Mouse (Mus musculus): ENCODE data around the gene Arhgap19. TPM values are rescaled to one million over a fixed set of nuclear protein-coding genes. Genes with fewer than 3 reads are reported as not detected.

The Arhgap19 gene
- total and polyA plus RNA-seq, 2 experiments = 1.2 to 1.9 TPM

DNA sequence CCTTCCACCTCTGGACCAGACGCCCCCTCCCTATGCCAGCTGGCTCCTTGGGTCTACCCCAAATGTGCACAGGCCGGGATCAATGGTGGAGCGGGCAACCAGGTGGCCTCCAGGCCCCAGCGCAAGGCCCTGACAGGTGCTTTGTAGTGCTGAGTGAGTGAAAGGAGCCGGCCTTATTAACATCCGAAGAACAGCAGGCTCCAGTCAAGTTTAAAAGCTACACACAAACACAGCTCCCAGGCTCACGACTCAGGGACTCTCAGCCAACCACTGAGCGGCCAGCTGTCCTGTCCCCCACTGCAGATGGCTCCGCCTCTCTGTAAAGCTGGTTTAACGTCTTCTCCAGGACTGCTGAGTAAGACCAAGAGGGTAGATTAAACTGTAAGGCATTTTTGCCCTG lies 67.2 kb downstream of the Arhgap19 start:
- Histone ChIP-seq H3K9ac (ENCODE audit: low read depth, low read length) (no peak overlapping the region), H3K4me1 (ENCODE audit: control insufficient read depth, insufficient read depth, low read length) (no peaks in the 10 kb centered on the region), H3K27me3 (ENCODE audit: control insufficient read depth, insufficient read depth, low read length) (peaks cover 4% of the 10 kb centered on the region; the same call in 1 of the 2 replicates), H3K27ac (replicated peaks; ENCODE audit: insufficient read depth, low read depth, low read length) (no peak overlapping the region), H3K36me3 (ENCODE audit: control insufficient read depth, insufficient read depth, low read length) (no peaks in the 10 kb centered on the region), H3K4me3 (ENCODE audit: insufficient read depth, low read depth, low read length) (no peak overlapping the region), H3K79me2 (ENCODE audit: control insufficient read depth, insufficient read depth, low read length) (no peaks in the 10 kb centered on the region)
- WGBS = 40% methylated on average over 10 of the region's 10 CpGs
- TF ChIP-seq POLR2A (IDR thresholded peaks at IDR 0.05; ENCODE audit: extremely low read depth, insufficient read depth, low read length) (no peak), CTCF (IDR thresholded peaks at IDR 0.05; ENCODE audit: low read depth, low read length) (no peak)
- no peak for DNase-seq (ENCODE audit: extremely low read depth, low read depth, low spot score)

- Histone ChIP-seq H3K4me3 (ENCODE audit: insufficient read depth, low read depth, low read length) (no peak overlapping the region), H3K27me3 (ENCODE audit: control insufficient read depth, insufficient read depth, low read length) (no peaks in the 10 kb centered on the region), H3K27ac (replicated peaks; ENCODE audit: insufficient read depth, low read depth, low read length) (no peak overlapping the region), H3K4me1 (ENCODE audit: control insufficient read depth, insufficient read depth, low read length) (no peaks in the 10 kb centered on the region), H3K79me2 (ENCODE audit: control insufficient read depth, insufficient read depth, low read length) (no peaks in the 10 kb centered on the region), H3K9ac (ENCODE audit: low read depth, low read length) (no peak overlapping the region), H3K36me3 (ENCODE audit: control insufficient read depth, insufficient read depth, low read length) (no peaks in the 10 kb centered on the region)
- WGBS = 86% methylated on average over 2 of the region's 2 CpGs
- DNase-seq (ENCODE audit: extremely low read depth, low read depth, low spot score) = no peak
- TF ChIP-seq POLR2A (IDR thresholded peaks at IDR 0.05; ENCODE audit: extremely low read depth, insufficient read depth, low read length) (no peak), CTCF (IDR thresholded peaks at IDR 0.05; ENCODE audit: low read depth, low read length) (no peak)
Observed at GRCm38 (mm10) chr19:41725491-41725890, 76.4 kb downstream of the Arhgap19 start.

DNA sequence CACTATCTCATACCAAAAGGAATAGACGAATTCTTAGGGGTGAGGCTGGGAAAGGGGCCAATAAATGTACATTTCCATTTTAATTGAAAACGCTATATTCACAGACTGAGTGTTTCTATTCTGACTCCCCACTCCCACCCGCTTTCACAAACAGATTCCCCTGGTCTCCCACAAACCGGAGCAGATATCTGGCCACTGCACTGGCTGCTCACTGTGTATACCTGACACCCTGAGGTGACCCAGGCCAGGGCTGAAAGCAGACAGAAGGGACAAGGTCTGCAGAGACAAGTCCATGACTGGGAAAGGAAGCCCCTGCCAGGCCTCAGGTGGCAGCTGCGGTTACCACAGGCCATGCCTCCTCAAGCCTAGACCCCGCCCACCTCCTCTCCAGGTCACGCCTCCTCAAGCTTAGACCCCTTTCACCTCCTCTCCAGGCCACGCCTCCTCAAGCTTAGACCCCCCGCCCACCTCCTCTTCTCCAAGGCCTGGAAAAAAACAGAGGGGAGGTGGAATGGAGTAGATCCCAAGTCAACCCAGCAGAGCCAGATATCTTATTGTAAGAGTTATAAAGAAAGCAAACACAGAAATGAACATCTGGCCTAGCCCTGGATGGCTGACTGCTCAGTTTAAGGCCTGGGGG lies 76.9 kb downstream of the Arhgap19 start:
- no peak for DNase-seq (ENCODE audit: extremely low read depth, low read depth, low spot score)
- H3K79me2 ChIP-seq (ENCODE audit: control insufficient read depth, insufficient read depth, low read length) = no peaks in the 10 kb centered on the region
- H3K4me3 ChIP-seq (ENCODE audit: insufficient read depth, low read depth, low read length) = no peak overlapping the region
- no peak overlapping the region for H3K9ac ChIP-seq (ENCODE audit: low read depth, low read length)
- no peaks in the 10 kb centered on the region for H3K36me3 ChIP-seq (ENCODE audit: control insufficient read depth, insufficient read depth, low read length)
- no peak for TF ChIP-seq POLR2A (IDR thresholded peaks at IDR 0.05; ENCODE audit: extremely low read depth, insufficient read depth, low read length)
- 57% methylated on average over 9 of the region's 9 CpGs for WGBS
- no peak overlapping the region for H3K27ac ChIP-seq (replicated peaks; ENCODE audit: insufficient read depth, low read depth, low read length)
- no peaks in the 10 kb centered on the region for H3K4me1 ChIP-seq (ENCODE audit: control insufficient read depth, insufficient read depth, low read length)
- H3K27me3 ChIP-seq (ENCODE audit: control insufficient read depth, insufficient read depth, low read length) = no peaks in the 10 kb centered on the region

- Histone ChIP-seq H3K79me2 (ENCODE audit: control insufficient read depth, insufficient read depth, low read length) (no peaks in the 10 kb centered on the region), H3K27me3 (ENCODE audit: control insufficient read depth, insufficient read depth, low read length) (no peaks in the 10 kb centered on the region), H3K4me1 (ENCODE audit: control insufficient read depth, insufficient read depth, low read length) (no peaks in the 10 kb centered on the region), H3K9ac (ENCODE audit: low read depth, low read length) (no peak overlapping the region), H3K36me3 (ENCODE audit: control insufficient read depth, insufficient read depth, low read length) (no peaks in the 10 kb centered on the region), H3K4me3 (ENCODE audit: insufficient read depth, low read depth, low read length) (no peak overlapping the region), H3K27ac (replicated peaks; ENCODE audit: insufficient read depth, low read depth, low read length) (no peak overlapping the region)
- no peak for DNase-seq (ENCODE audit: extremely low read depth, low read depth, low spot score)
- no peak for TF ChIP-seq POLR2A (IDR thresholded peaks at IDR 0.05; ENCODE audit: extremely low read depth, insufficient read depth, low read length)
- TF ChIP-seq CTCF (IDR thresholded peaks at IDR 0.05; ENCODE audit: low read depth, low read length) = no peak
- WGBS = 62% methylated on average over 2 of the region's 2 CpGs
Observed at GRCm38 (mm10) chr19:41723337-41723736, 78.5 kb downstream of the Arhgap19 start.

GRCm38 (mm10) chr19:41719436-41719835 lies 82.4 kb downstream of the Arhgap19 start:
- H3K36me3 ChIP-seq (ENCODE audit: control insufficient read depth, insufficient read depth, low read length) = no peaks in the 10 kb centered on the region
- H3K79me2 ChIP-seq (ENCODE audit: control insufficient read depth, insufficient read depth, low read length) = no peaks in the 10 kb centered on the region
- H3K4me1 ChIP-seq (ENCODE audit: control insufficient read depth, insufficient read depth, low read length) = no peaks in the 10 kb centered on the region
- 81% methylated on average over 8 of the region's 8 CpGs for WGBS
- DNase-seq (ENCODE audit: extremely low read depth, low read depth, low spot score) = no peak
- TF ChIP-seq POLR2A (IDR thresholded peaks at IDR 0.05; ENCODE audit: extremely low read depth, insufficient read depth, low read length) = no peak
- no peak for TF ChIP-seq CTCF (IDR thresholded peaks at IDR 0.05; ENCODE audit: low read depth, low read length)
- H3K4me3 ChIP-seq (ENCODE audit: insufficient read depth, low read depth, low read length) = no peak overlapping the region
- no peaks in the 10 kb centered on the region for H3K27me3 ChIP-seq (ENCODE audit: control insufficient read depth, insufficient read depth, low read length)
- H3K27ac ChIP-seq (replicated peaks; ENCODE audit: insufficient read depth, low read depth, low read length) = no peak overlapping the region
- no peak overlapping the region for H3K9ac ChIP-seq (ENCODE audit: low read depth, low read length)

Other genes with a start within 250 kb of the Arhgap19 start
- gene Gm340, start 219.7 kb downstream of the Arhgap19 start, total RNA-seq (2014; rRNA removed) = 3.0 and 3.4 TPM in 2 replicates
- 0.51 and 0.69 TPM in 2 replicates for gene Gm340, start 219.7 kb downstream of the Arhgap19 start, polyA plus RNA-seq (2012; rRNA removed)
- gene Slit1, start 58.4 kb downstream of the Arhgap19 start, total RNA-seq (2014; rRNA removed) = 0.07 and 0.09 TPM in 2 replicates
- gene Slit1, start 58.4 kb downstream of the Arhgap19 start, polyA plus RNA-seq (2012; rRNA removed) = 0.02 and 0.18 TPM in 2 replicates
- 1.9 and 3.3 TPM in 2 replicates for gene Frat1, start 27.9 kb upstream of the Arhgap19 start, total RNA-seq (2014; rRNA removed)
- gene Frat1, start 27.9 kb upstream of the Arhgap19 start, polyA plus RNA-seq (2012; rRNA removed) = 5.5 and 5.6 TPM in 2 replicates
- gene Frat2, start 46.1 kb upstream of the Arhgap19 start, total RNA-seq (2014; rRNA removed) = 0.87 and 1.3 TPM in 2 replicates
- 2.2 and 2.4 TPM in 2 replicates for gene Frat2, start 46.1 kb upstream of the Arhgap19 start, polyA plus RNA-seq (2012; rRNA removed)
- 1.4 and 1.8 TPM in 2 replicates for gene Rrp12, start 94.1 kb upstream of the Arhgap19 start, total RNA-seq (2014; rRNA removed)
- gene Rrp12, start 94.1 kb upstream of the Arhgap19 start, polyA plus RNA-seq (2012; rRNA removed) = 2.4 and 4.1 TPM in 2 replicates
- 108 and 145 TPM in 2 replicates for gene Pgam1, start 109.9 kb upstream of the Arhgap19 start, total RNA-seq (2014; rRNA removed)
- 195 and 215 TPM in 2 replicates for gene Pgam1, start 109.9 kb upstream of the Arhgap19 start, polyA plus RNA-seq (2012; rRNA removed)
- 5.6 and 6.5 TPM in 2 replicates for gene Exosc1, start 131.4 kb upstream of the Arhgap19 start, total RNA-seq (2014; rRNA removed)
- gene Exosc1, start 131.4 kb upstream of the Arhgap19 start, polyA plus RNA-seq (2012; rRNA removed) = 5.9 and 8.2 TPM in 2 replicates
- gene Zdhhc16, start 131.4 kb upstream of the Arhgap19 start, total RNA-seq (2014; rRNA removed) = 7.9 and 15.0 TPM in 2 replicates
- gene Zdhhc16, start 131.4 kb upstream of the Arhgap19 start, polyA plus RNA-seq (2012; rRNA removed) = 40.9 and 49.9 TPM in 2 replicates
- 14.9 and 15.1 TPM in 2 replicates for gene Mms19, start 179.1 kb upstream of the Arhgap19 start, total RNA-seq (2014; rRNA removed)
- 23.2 and 39.5 TPM in 2 replicates for gene Mms19, start 179.1 kb upstream of the Arhgap19 start, polyA plus RNA-seq (2012; rRNA removed)
- 4.6 and 4.8 TPM in 2 replicates for gene Ubtd1, start 179.7 kb upstream of the Arhgap19 start, total RNA-seq (2014; rRNA removed)
- gene Ubtd1, start 179.7 kb upstream of the Arhgap19 start, polyA plus RNA-seq (2012; rRNA removed) = 13.4 and 15.3 TPM in 2 replicates
- gene Ankrd2, start 234.0 kb upstream of the Arhgap19 start, total RNA-seq (2014; rRNA removed) = 1.1 and 1.2 TPM in 2 replicates
- gene Ankrd2, start 234.0 kb upstream of the Arhgap19 start, polyA plus RNA-seq (2012; rRNA removed) = 0.37 and 0.65 TPM in 2 replicates
- 128 and 132 TPM in 2 replicates for gene Hoga1, start 243.6 kb upstream of the Arhgap19 start, total RNA-seq (2014; rRNA removed)
- 247 and 290 TPM in 2 replicates for gene Hoga1, start 243.6 kb upstream of the Arhgap19 start, polyA plus RNA-seq (2012; rRNA removed)

All from liver, adult 2 months (tissue).